Mouse (Mus musculus) hindbrain, embryonic 14.5 days (tissue): ENCODE measurements around the gene Dock10. TPM values are rescaled to one million over a fixed set of nuclear protein-coding genes. Genes with fewer than 3 reads are reported as not detected.

ENCODE experiments used
- ATAC-seq: fragments of 200-750 bp; cut with Nextera tagmentation; 2 replicates; pipeline ENCODE4 v1.8.0; 2017; ENCODE audit warnings: moderate number of reproducible peaks, mild to moderate bottlenecking, moderate TSS enrichment, moderate library complexity; ENCODE audit not compliant: low FRiP score
- DNase-seq: peaks from one replicate; pipeline ENCODE4 v3.0.0-alpha.2; 2015; ENCODE audit warnings: low spot score
- H3K27ac ChIP-seq: fragments of 300-500 bp; sonication (generic); 2 replicates; pipeline ENCODE4 v1.5.1; 2014; ENCODE audit warnings: mild to moderate bottlenecking, moderate library complexity
- H3K27me3 ChIP-seq: fragments of 300-500 bp; sonication (generic); 2 replicates; pipeline ENCODE4 v1.6.1; 2014; ENCODE audit warnings: mild to moderate bottlenecking, low read length, mixed read lengths; ENCODE audit not compliant: control insufficient read depth, insufficient read depth
- H3K36me3 ChIP-seq: fragments of 300-500 bp; sonication (generic); replicated peaks from 2 replicates; pipeline ENCODE4 v1.6.1; 2014; ENCODE audit not compliant: control insufficient read depth, insufficient read depth
- H3K4me1 ChIP-seq: fragments of 300-500 bp; sonication (generic); replicated peaks from 2 replicates; pipeline ENCODE4 v1.6.1; 2014; ENCODE audit warnings: antibody characterized with exemption, low read length, mixed read lengths; ENCODE audit not compliant: control insufficient read depth, insufficient read depth
- H3K4me2 ChIP-seq: fragments of 300-500 bp; sonication (generic); replicated peaks from 2 replicates; pipeline ENCODE4 v1.6.1; 2014; ENCODE audit warnings: mild to moderate bottlenecking, moderate library complexity
- H3K4me3 ChIP-seq: fragments of 300-500 bp; sonication (generic); replicated peaks from 2 replicates; pipeline ENCODE4 v1.5.1; 2014; ENCODE audit warnings: mild to moderate bottlenecking, low read length
- H3K9ac ChIP-seq: fragments of 300-500 bp; sonication (generic); 2 replicates; pipeline ENCODE4 v1.6.1; 2014
- H3K9me3 ChIP-seq: fragments of 300-500 bp; sonication (generic); 2 replicates; pipeline ENCODE4 v1.6.1; 2016; ENCODE audit warnings: low read length; ENCODE audit not compliant: control insufficient read depth
- WGBS: fragments of 180-500 bp; shearing (Covaris S2); extraction: QIAGEN DNeasy Blood & Tissue Kit; methylation state at CpG from one replicate; pipeline ENCODE4 v1.1.7; 2014; 5-methylcytosine and 5-hydroxymethylcytosine counted together
- polyA plus RNA-seq: library from polyadenylated mRNA; unstranded; fragments of >200 nt; fragmentation: Nextera tagmentation; extraction: Ambion mirVana; gene quantifications from 2 replicates; pipeline ENCODE4 v1.2.1, GENCODE M21; 2014

Gene Dock10
- polyA plus RNA-seq, 1 experiment from 2014 or later, result 6.1 TPM

GRCm38 (mm10) chr1:80541522-80541921, 216.8 kb downstream of the Dock10 start:
- no peak for ATAC-seq
- no peak for DNase-seq
- Histone ChIP-seq H3K27me3 (no peaks in the 10 kb centered on the region), H3K4me1 (no peaks in the 10 kb centered on the region), H3K4me3 (no peak overlapping the region), H3K9me3 (no peaks in the 10 kb centered on the region), H3K9ac (no peak overlapping the region), H3K27ac (no peak overlapping the region), H3K4me2 (no peak overlapping the region), H3K36me3 (no peaks in the 10 kb centered on the region)
- 76% methylated on average over 3 of the region's 3 CpGs for WGBS

- H3K27ac ChIP-seq, result no peak overlapping the region
- H3K9ac ChIP-seq, result no peak overlapping the region
- no peak overlapping the region for H3K4me2 ChIP-seq
- DNase-seq, result no peak
- H3K27me3 ChIP-seq, result no peaks in the 10 kb centered on the region
- H3K9me3 ChIP-seq, result no peaks in the 10 kb centered on the region
- H3K4me1 ChIP-seq, result no peaks in the 10 kb centered on the region
- no peak overlapping the region for H3K4me3 ChIP-seq
- no peaks in the 10 kb centered on the region for H3K36me3 ChIP-seq
- WGBS, result 73% methylated on average over 5 of the region's 5 CpGs
- no peak for ATAC-seq
These were observed 236.1 kb downstream of the Dock10 start for GRCm38 (mm10) chr1:80522197-80522596.

- Histone ChIP-seq H3K36me3 (no peaks in the 10 kb centered on the region), H3K27ac (no peak overlapping the region), H3K27me3 (no peaks in the 10 kb centered on the region), H3K9me3 (no peaks in the 10 kb centered on the region), H3K4me1 (no peaks in the 10 kb centered on the region), H3K9ac (no peak overlapping the region), H3K4me2 (no peak overlapping the region), H3K4me3 (no peak overlapping the region)
- no peak for DNase-seq
- no peak for ATAC-seq
- WGBS, result 18% methylated on average over 2 of the region's 2 CpGs
These were observed 237.9 kb downstream of the Dock10 start for GRCm38 (mm10) chr1:80520456-80520855.

- no peaks in the 10 kb centered on the region for H3K4me1 ChIP-seq
- WGBS, result 8% methylated on average over 1 of the region's 1 CpGs
- no peak overlapping the region for H3K27ac ChIP-seq
- ATAC-seq (no peak), DNase-seq (no peak)
- no peaks in the 10 kb centered on the region for H3K27me3 ChIP-seq
- H3K9me3 ChIP-seq, result no peaks in the 10 kb centered on the region
- no peaks in the 10 kb centered on the region for H3K36me3 ChIP-seq
- no peak overlapping the region for H3K9ac ChIP-seq
- H3K4me3 ChIP-seq, result no peak overlapping the region
- no peak overlapping the region for H3K4me2 ChIP-seq
These were observed 238.4 kb downstream of the Dock10 start for GRCm38 (mm10) chr1:80519893-80520292.

- 41% methylated on average over 6 of the region's 6 CpGs for WGBS
- no peak overlapping the region for H3K27ac ChIP-seq
- H3K9ac ChIP-seq, result no peak overlapping the region
- no peaks in the 10 kb centered on the region for H3K9me3 ChIP-seq
- no peak overlapping the region for H3K4me2 ChIP-seq
- ATAC-seq (no peak), DNase-seq (peak; percentile 62)
- H3K27me3 ChIP-seq, result no peaks in the 10 kb centered on the region
- no peaks in the 10 kb centered on the region for H3K4me1 ChIP-seq
- H3K36me3 ChIP-seq, result no peaks in the 10 kb centered on the region
- H3K4me3 ChIP-seq, result no peak overlapping the region
These were observed 242.5 kb downstream of the Dock10 start for GRCm38 (mm10) chr1:80515836-80516235.

GRCm38 (mm10) chr1:80512210-80512948, 245.9 kb downstream of the Dock10 start:
- Histone ChIP-seq H3K9me3 (no peaks in the 10 kb centered on the region), H3K4me3 (no peak overlapping the region), H3K4me1 (no peaks in the 10 kb centered on the region), H3K4me2 (no peak overlapping the region), H3K27me3 (no peaks in the 10 kb centered on the region; the same call in 1 of the 2 replicates), H3K9ac (no peak overlapping the region), H3K27ac (no peak overlapping the region), H3K36me3 (no peaks in the 10 kb centered on the region)
- WGBS, result 56% methylated on average over 8 of the region's 8 CpGs
- ATAC-seq (peak; percentile 70; the same call in 1 of the 2 replicates), DNase-seq (peak; percentile 61)

- no peaks in the 10 kb centered on the region for H3K27me3 ChIP-seq
- no peaks in the 10 kb centered on the region for H3K36me3 ChIP-seq
- H3K9me3 ChIP-seq, result no peaks in the 10 kb centered on the region; the same call in 1 of the 2 replicates
- ATAC-seq (no peak), DNase-seq (no peak)
- H3K4me1 ChIP-seq, result no peaks in the 10 kb centered on the region
- no peak overlapping the region for H3K4me3 ChIP-seq
- H3K4me2 ChIP-seq, result no peak overlapping the region
- 87% methylated on average over 2 of the region's 2 CpGs for WGBS
- H3K9ac ChIP-seq, result no peak overlapping the region
- H3K27ac ChIP-seq, result no peak overlapping the region
These were observed 253.6 kb downstream of the Dock10 start for GRCm38 (mm10) chr1:80504757-80505156.

- Histone ChIP-seq H3K27me3 (no peaks in the 10 kb centered on the region), H3K36me3 (no peaks in the 10 kb centered on the region), H3K4me3 (no peak overlapping the region), H3K9me3 (no peaks in the 10 kb centered on the region; the same call in 1 of the 2 replicates), H3K4me2 (no peak overlapping the region), H3K27ac (no peak overlapping the region), H3K9ac (no peak overlapping the region), H3K4me1 (no peaks in the 10 kb centered on the region)
- no peak for DNase-seq
- WGBS, result 93% methylated on average over 4 of the region's 4 CpGs
- ATAC-seq, result no peak
These were observed 254.2 kb downstream of the Dock10 start for GRCm38 (mm10) chr1:80504081-80504480.

GRCm38 (mm10) chr1:80502456-80503165, 255.7 kb downstream of the Dock10 start:
- H3K27ac ChIP-seq, result no peak overlapping the region
- H3K27me3 ChIP-seq, result no peaks in the 10 kb centered on the region
- H3K4me1 ChIP-seq, result no peaks in the 10 kb centered on the region
- no peak overlapping the region for H3K4me3 ChIP-seq
- no peak overlapping the region for H3K4me2 ChIP-seq
- no peaks in the 10 kb centered on the region for H3K36me3 ChIP-seq
- 84% methylated on average over 9 of the region's 9 CpGs for WGBS
- no peaks in the 10 kb centered on the region; the same call in 1 of the 2 replicates for H3K9me3 ChIP-seq
- H3K9ac ChIP-seq, result no peak overlapping the region
- ATAC-seq, result no peak
- no peak for DNase-seq
